Mouse (Mus musculus) liver, postnatal 0 days (tissue): ENCODE results near the gene Plekho2. TPM values are rescaled to one million over a fixed set of nuclear protein-coding genes. Genes with fewer than 3 reads are reported as not detected.

Source experiments
- ATAC-seq: fragments of 200-750 bp; cut with Nextera tagmentation; 2 replicates; pipeline ENCODE4 v1.8.0; 2017; ENCODE audit warnings: mild to moderate bottlenecking, moderate library complexity
- DNase-seq: peaks from one replicate; pipeline ENCODE4 v3.0.0-alpha.2; 2016
- H3K27ac ChIP-seq: fragments of 300-500 bp; sonication (generic); 2 replicates; pipeline ENCODE4 v1.5.1; 2014; ENCODE audit warnings: antibody characterized with exemption, moderate library complexity, mild to moderate bottlenecking, low read depth
- H3K27me3 ChIP-seq: fragments of 300-500 bp; sonication (generic); 2 replicates; pipeline ENCODE4 v1.6.1; 2014; ENCODE audit warnings: low read length, control low read depth, mixed read lengths; ENCODE audit not compliant: insufficient read depth
- H3K36me3 ChIP-seq: fragments of 300-500 bp; sonication (generic); replicated peaks from 2 replicates; pipeline ENCODE4 v1.6.1; 2014; ENCODE audit warnings: mild to moderate bottlenecking, control low read depth, low read length, moderate library complexity, mixed read lengths; ENCODE audit not compliant: insufficient read depth
- H3K4me1 ChIP-seq: fragments of 300-500 bp; sonication (generic); 2 replicates; pipeline ENCODE4 v1.6.1; 2014; ENCODE audit warnings: antibody characterized with exemption, mild to moderate bottlenecking, control low read depth; ENCODE audit not compliant: insufficient read depth
- H3K4me2 ChIP-seq: fragments of 300-500 bp; sonication (generic); 2 replicates; pipeline ENCODE4 v1.6.1; 2014; ENCODE audit warnings: low read depth, mild to moderate bottlenecking, low read length, moderate library complexity, mixed read lengths
- H3K4me3 ChIP-seq: fragments of 300-500 bp; sonication (generic); 2 replicates; pipeline ENCODE4 v1.5.1; 2014; ENCODE audit warnings: low read depth, low read length
- H3K9ac ChIP-seq: fragments of 300-500 bp; sonication (generic); replicated peaks from 2 replicates; pipeline ENCODE4 v1.6.1; 2014; ENCODE audit warnings: mild to moderate bottlenecking, moderate library complexity
- H3K9me3 ChIP-seq: fragments of 300-500 bp; sonication (generic); 2 replicates; pipeline ENCODE4 v1.6.1; 2016; ENCODE audit warnings: mild to moderate bottlenecking, control low read depth, low read length, mixed read lengths
- CTCF ChIP-seq: sonication (generic); IDR thresholded peaks from 2 replicates; pipeline ENCODE4 v1.5.1; 2016; ENCODE audit warnings: antibody characterized with exemption, low read depth
- EP300 ChIP-seq: IDR thresholded peaks from 2 replicates; pipeline ENCODE4 v1.6.1; 2016; ENCODE audit warnings: antibody characterized with exemption, low read depth, mild to moderate bottlenecking
- WGBS: fragments of 180-500 bp; shearing (Covaris S2); extraction: QIAGEN DNeasy Blood & Tissue Kit; methylation state at CpG from one replicate; pipeline ENCODE4 v1.1.7; 2014; ENCODE audit not compliant: insufficient replicate concordance; 5-methylcytosine and 5-hydroxymethylcytosine counted together
- polyA plus RNA-seq: library from polyadenylated mRNA; unstranded; fragments of >200 nt; fragmentation: Nextera tagmentation; extraction: Ambion mirVana; gene quantifications from 2 replicates; pipeline ENCODE4 v1.2.1, GENCODE M21; 2015

Plekho2 gene
- polyA plus RNA-seq, 1 experiment from 2014 or later, result 14.5 TPM

DNA sequence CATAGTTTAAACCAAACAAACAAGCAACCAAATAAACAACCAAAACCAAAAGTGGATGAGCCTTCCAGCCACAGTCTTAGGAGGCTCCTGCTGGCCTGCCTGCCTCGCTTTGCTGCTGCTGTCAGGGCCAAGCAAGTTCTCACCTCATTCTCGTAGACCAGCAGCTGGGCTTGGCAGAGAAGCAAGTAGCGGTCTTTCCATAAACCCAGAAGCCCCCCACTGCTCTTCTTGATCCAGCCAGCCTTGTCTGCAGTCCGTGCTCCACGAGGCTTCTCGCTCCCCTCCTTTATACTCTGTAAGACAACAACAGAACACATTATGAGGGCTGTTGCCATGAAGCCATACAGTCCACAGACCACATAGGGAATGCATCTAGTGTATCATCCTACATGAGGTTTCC lies 7.0 kb downstream of the Plekho2 start:
- DNase-seq (no peak), ATAC-seq (no peak)
- peaks cover 59% of the 10 kb centered on the region for H3K36me3 ChIP-seq
- H3K4me2 ChIP-seq, result no peak overlapping the region
- TF ChIP-seq CTCF, result no peak
- TF ChIP-seq EP300, result no peak
- no peak overlapping the region for H3K27ac ChIP-seq
- H3K9ac ChIP-seq, result no peak overlapping the region
- 89% methylated on average over 6 of the region's 6 CpGs for WGBS
- no peaks in the 10 kb centered on the region for H3K9me3 ChIP-seq
- H3K27me3 ChIP-seq, result no peaks in the 10 kb centered on the region
- H3K4me3 ChIP-seq, result no peak overlapping the region
- H3K4me1 ChIP-seq, result peaks cover 39% of the 10 kb centered on the region

DNA sequence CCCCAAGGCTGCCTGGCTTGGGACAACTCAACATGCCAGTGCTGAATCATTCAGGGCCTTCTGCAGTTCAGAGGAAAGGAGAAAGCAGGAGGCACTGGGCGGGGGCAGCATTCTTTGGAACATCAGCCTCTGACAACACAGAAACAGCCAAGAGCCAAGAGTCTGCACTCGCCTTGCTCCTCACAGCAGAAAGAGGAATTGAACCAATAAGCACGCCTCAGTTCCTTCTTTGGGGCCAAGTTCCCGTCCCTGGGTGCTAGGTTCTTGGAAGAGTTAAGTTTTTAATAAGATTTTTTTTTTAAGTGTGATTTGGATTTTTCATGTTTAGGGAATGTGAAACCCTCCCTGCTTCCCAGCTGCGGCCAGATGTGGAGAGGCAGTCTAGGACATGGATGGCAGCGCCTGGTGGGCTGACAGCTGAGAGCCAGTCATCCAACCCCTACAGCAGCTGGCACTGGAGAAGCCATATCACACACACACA lies 10.3 kb downstream of the Plekho2 start:
- no peak overlapping the region for H3K9ac ChIP-seq
- H3K4me3 ChIP-seq, result no peak overlapping the region
- no peak for TF ChIP-seq EP300
- TF ChIP-seq CTCF, result no peak
- 66% methylated on average over 6 of the region's 6 CpGs for WGBS
- H3K36me3 ChIP-seq, result peaks cover 73% of the 10 kb centered on the region
- H3K4me2 ChIP-seq, result no peak overlapping the region
- H3K9me3 ChIP-seq, result no peaks in the 10 kb centered on the region
- no peaks in the 10 kb centered on the region for H3K27me3 ChIP-seq
- DNase-seq (no peak), ATAC-seq (peak; percentile 48; the same call in 1 of the 2 replicates)
- peaks cover 18% of the 10 kb centered on the region for H3K4me1 ChIP-seq
- peak overlapping the region; percentile 67; the same call in 1 of the 2 replicates for H3K27ac ChIP-seq

DNA sequence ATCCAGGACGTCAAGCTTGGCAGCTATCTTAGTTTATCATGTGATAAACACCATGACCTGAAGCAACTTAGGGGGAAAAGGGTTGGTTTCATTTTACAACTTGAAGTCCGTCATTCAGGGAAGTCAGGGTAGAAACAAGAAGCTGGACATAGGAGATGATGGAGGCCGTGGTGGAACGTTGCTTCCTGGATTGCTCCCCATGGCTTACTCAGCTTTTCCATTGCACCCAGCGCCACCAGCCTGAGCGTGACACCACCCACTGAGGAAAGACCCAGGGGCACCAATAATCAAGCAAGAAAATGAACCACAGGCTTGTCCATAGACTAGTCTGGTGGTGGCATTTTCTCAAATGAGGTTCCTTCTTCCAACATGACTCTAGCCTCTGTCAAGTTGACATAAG lies 11.1 kb downstream of the Plekho2 start:
- TF ChIP-seq EP300 (no peak), CTCF (no peak)
- Histone ChIP-seq H3K27ac (peak overlapping the region; percentile 67; the same call in 1 of the 2 replicates), H3K9me3 (no peaks in the 10 kb centered on the region), H3K9ac (no peak overlapping the region), H3K27me3 (no peaks in the 10 kb centered on the region), H3K4me1 (peaks cover 20% of the 10 kb centered on the region), H3K36me3 (peaks cover 80% of the 10 kb centered on the region), H3K4me2 (no peak overlapping the region), H3K4me3 (no peak overlapping the region)
- DNase-seq (no peak), ATAC-seq (peak; percentile 44; the same call in 1 of the 2 replicates)
- WGBS, result 76% methylated on average over 6 of the region's 6 CpGs

DNA sequence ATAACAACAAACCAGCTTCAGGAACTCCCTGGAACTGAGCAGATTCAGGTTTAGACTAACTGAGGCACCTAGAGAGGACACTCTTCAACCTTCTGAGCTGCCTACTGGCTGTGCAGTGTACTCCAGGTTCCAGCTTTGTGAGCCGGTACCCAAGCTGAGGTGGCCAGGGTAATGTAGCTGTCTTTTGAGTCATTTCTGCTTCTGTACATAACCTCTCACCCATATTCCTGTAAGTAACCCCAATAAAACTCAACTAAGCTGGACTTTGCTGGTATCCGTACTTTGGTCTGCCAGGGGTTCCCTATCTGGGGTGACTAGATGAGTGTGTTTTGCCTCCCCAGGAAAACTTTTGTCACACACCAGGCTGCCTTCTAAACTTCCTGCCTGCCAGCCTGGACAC lies 15.1 kb downstream of the Plekho2 start:
- peaks cover 85% of the 10 kb centered on the region for H3K36me3 ChIP-seq

DNA sequence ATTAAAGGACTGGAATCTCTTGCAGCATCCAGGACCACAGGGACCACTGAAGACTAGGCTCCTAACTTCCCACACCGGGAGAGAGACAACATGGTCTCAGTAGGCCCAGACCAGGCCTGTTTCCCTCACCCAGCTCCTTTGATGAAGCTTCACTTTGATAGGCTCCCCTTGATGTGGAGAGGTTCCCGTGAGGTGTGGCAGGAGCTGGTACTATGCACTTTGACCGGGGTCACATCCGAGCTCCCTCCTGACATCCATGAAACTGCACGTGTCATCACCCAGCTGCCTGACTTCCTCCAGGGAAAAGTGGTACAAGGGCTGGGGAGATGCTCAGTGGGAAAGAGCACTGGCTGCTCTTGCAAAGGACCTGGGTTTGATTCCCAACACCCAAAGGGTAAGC lies 16.8 kb downstream of the Plekho2 start:
- Histone ChIP-seq H3K4me3 (no peak overlapping the region), H3K9me3 (no peaks in the 10 kb centered on the region), H3K27me3 (no peaks in the 10 kb centered on the region), H3K36me3 (peaks cover 86% of the 10 kb centered on the region), H3K4me1 (peaks cover 27% of the 10 kb centered on the region), H3K9ac (no peak overlapping the region), H3K27ac (no peak overlapping the region), H3K4me2 (no peak overlapping the region)
- 87% methylated on average over 5 of the region's 5 CpGs for WGBS
- ATAC-seq, result no peak
- no peak for DNase-seq
- no peak for TF ChIP-seq EP300
- no peak for TF ChIP-seq CTCF

More for the DNA sequence above, 15.1 kb downstream of the Plekho2 start:
- Histone ChIP-seq H3K9ac (no peak overlapping the region), H3K4me3 (no peak overlapping the region), H3K27ac (no peak overlapping the region), H3K27me3 (no peaks in the 10 kb centered on the region), H3K9me3 (no peaks in the 10 kb centered on the region), H3K4me2 (no peak overlapping the region), H3K4me1 (peaks cover 34% of the 10 kb centered on the region)
- DNase-seq (no peak), ATAC-seq (no peak)
- WGBS, result 78% methylated on average over 2 of the region's 2 CpGs
- TF ChIP-seq EP300 (no peak), CTCF (no peak)

DNA sequence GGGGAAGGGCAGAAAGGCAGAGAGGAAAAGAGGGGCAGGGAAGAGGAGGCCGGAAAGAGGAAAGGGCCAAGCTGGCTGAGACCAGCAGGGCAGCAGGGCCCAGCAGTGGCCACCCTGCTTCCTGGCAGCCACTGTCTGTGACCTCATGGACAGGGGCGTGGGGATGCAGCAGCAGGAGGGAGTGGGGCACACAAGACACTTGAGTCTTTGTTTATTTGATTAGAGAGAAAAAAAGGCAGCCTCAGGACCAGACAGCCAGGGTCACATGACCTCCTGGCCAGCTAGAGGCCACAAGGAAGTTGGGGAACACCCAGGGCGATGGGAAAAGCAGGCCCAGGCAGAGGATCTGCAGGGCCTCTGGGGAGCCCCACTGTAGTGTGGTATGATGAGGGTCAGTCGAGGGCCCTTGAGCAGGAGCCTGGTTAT lies 17.7 kb downstream of the Plekho2 start:
- DNase-seq (no peak), ATAC-seq (0 out of 2 replicates have a peak, but pooled peaks have one; percentile 18)
- 49% methylated on average over 4 of the region's 4 CpGs for WGBS
- Histone ChIP-seq H3K27ac (0 out of 2 replicates have a peak overlapping the region, but pooled peaks have one; percentile 48), H3K4me1 (peaks cover 30% of the 10 kb centered on the region), H3K9me3 (no peaks in the 10 kb centered on the region), H3K9ac (no peak overlapping the region; the same call in 1 of the 2 replicates), H3K4me2 (no peak overlapping the region), H3K27me3 (no peaks in the 10 kb centered on the region), H3K4me3 (no peak overlapping the region), H3K36me3 (peaks cover 91% of the 10 kb centered on the region)
- no peak for TF ChIP-seq CTCF
- no peak for TF ChIP-seq EP300

DNA sequence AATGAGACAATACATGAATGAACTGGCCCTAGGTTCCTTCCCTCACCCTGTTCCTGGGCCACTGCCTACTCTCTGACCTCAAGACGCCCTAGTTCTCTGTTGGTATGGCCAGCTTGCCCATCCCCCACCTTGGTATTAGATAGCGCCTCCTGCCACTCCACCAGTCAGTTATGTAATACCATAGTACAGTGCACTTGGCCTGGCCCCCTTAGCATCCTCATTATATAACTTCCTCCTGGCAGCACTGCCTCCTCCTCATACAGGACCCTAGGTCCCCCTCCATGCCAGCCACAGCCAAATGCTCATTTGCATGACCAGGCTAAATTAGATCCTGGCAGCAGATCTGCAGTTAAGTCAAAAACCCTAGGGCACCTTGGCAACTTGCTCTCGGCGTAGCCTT lies 18.8 kb downstream of the Plekho2 start:
- H3K27ac ChIP-seq, result peak overlapping the region; percentile 48; the same call in 1 of the 2 replicates
- no peaks in the 10 kb centered on the region for H3K9me3 ChIP-seq
- H3K36me3 ChIP-seq, result peaks cover 93% of the 10 kb centered on the region
- DNase-seq (no peak), ATAC-seq (peak; percentile 26; the same call in 1 of the 2 replicates)
- H3K27me3 ChIP-seq, result no peaks in the 10 kb centered on the region
- 67% methylated on average over 4 of the region's 4 CpGs for WGBS
- no peak for TF ChIP-seq EP300
- no peak overlapping the region for H3K4me3 ChIP-seq
- H3K4me1 ChIP-seq, result peaks cover 35% of the 10 kb centered on the region
- no peak overlapping the region; the same call in 1 of the 2 replicates for H3K9ac ChIP-seq
- H3K4me2 ChIP-seq, result no peak overlapping the region
